Mouse (Mus musculus): Measurements from ENCODE around the gene Olfr1414. TPM values are rescaled to one million over a fixed set of nuclear protein-coding genes. Genes with fewer than 3 reads are reported as not detected.

Gene Olfr1414
- polyA plus RNA-seq (2014; fragmentation: Illumina TruSeq; extraction: RNeasy Lipid Tissue Mini Kit (QIAGEN cat#74804); ENCODE audit: low read depth, low replicate concordance) = not detected

DNA sequence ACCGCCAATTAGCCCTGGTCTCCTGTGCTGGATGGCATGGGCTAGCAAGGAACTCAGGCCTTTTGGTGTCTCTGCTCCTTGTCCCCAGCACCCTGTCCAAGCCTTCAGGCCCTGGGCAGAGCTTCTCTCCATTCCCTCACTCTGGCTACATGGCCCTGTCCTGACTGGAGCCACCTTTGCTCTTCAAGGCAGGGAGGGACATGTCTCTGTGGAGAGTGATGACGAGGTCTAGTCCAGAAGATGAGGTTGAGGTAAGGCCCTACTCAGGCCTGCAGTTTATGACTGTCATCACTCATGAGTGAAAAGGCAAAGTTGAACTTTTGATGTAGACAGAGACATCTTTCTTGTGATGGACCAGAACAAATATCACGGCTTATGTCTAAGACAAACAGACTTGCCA is at the start of gene Olfr1414:
Olfr1414 (minus strand) TSS at position 101 of the 400 bp plus-strand sequence.

DNA sequence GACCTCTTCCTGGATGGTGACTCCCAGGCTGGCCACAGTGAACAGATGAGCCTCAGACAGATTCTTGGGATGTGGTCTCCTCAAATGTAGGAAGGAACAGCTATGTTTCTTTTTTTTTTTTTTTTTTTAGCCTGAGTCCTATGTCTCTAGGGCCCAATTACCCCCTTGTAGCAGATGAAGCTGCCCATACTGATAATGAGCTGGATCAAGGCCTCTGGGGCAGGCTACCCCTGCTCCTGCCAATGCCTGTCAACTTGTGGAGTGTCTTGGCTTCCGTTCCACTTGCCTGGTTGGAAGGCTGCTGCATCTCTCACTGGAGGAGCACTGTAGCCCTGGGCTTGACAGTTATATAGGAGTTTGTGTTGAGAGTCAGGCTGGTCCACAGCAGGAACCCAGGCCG is 22.5 kb downstream of the Olfr1414 start, which contains the start of gene Olfr1415:
Olfr1415 (minus strand) TSS at position 101 of the 400 bp plus-strand sequence.

DNA sequence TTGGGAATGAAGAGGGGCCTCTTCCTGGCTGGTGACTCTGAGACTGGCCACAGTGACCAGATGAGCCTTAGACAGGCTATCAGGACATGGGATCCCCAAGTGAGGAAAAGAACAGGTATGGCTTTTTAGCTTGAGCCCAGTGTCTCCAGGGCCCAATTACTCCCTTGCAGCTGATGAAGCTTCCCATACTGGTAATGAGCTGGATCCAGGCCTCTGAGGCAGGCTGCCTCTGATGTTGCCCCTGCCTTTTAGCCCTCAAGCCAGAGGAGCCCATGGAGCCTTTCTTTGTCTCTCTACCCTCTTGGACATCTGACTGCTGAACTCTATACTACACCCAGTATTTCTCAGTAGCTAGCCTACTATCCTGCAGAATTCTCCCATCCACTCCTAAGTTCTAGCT is 33.4 kb downstream of the Olfr1414 start, which contains the start of gene Olfr1416:
Olfr1416 (minus strand) TSS at position 101 of the 400 bp plus-strand sequence.

DNA sequence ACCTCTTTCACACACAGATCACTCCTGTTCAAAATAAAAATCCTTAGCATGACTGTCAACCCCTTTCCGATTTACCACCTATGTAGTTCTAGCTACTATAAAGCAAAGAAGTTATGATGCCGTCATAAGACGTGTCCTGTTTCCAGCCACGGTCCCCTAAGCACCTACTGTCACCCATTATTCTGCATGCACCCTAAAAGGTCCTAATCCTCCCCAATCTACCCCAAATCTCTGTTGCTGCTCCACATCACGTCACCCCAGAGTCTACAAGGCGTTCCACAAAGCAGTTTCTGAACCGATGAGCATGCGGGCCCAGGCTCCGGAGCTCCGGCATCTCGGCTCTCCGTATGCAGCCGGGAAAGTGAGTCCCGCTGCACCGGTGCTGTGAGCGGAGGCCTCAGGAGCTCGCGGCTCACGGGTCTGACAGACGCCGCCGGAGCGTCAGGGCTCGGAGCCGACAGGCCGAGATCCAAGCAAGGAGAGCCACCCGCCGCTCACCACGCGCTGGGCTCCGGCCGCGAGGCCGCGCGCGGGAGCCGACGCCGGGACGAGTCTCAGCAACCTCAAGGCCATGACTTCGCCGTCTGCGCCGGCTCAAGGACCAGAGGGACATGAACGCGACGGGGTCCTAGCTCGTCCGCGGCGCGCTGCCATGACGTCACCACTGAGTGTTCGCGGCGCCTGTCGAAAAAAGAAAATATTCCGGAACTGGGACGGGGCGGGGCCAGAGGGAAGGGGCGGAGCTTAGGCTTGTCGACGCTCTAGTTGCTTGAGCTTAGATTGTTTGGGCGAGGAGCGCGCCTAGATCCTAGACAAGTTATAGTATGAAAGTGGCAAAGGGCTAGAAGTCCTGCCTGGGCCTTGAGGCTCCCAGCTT is 45.1 kb downstream of the Olfr1414 start, which contains the start of gene Ndufa10:
Ndufa10 (minus strand) TSS at position 696 of the 877 bp plus-strand sequence.

Other genes with a start within 250 kb of the Olfr1414 start
- gene Ndufa10, start 44.8 kb downstream of the Olfr1414 start, polyA plus RNA-seq (2014; fragmentation: Illumina TruSeq; extraction: RNeasy Lipid Tissue Mini Kit (QIAGEN cat#74804); ENCODE audit: low read depth, low replicate concordance) = 128 TPM
- gene Olfr1416, start 33.5 kb downstream of the Olfr1414 start, polyA plus RNA-seq (2014; fragmentation: Illumina TruSeq; extraction: RNeasy Lipid Tissue Mini Kit (QIAGEN cat#74804); ENCODE audit: low read depth, low replicate concordance) = not detected
- not detected for gene Olfr1415, start 22.6 kb downstream of the Olfr1414 start, polyA plus RNA-seq (2014; fragmentation: Illumina TruSeq; extraction: RNeasy Lipid Tissue Mini Kit (QIAGEN cat#74804); ENCODE audit: low read depth, low replicate concordance)
- gene Olfr1413, start 52.7 kb upstream of the Olfr1414 start, polyA plus RNA-seq (2014; fragmentation: Illumina TruSeq; extraction: RNeasy Lipid Tissue Mini Kit (QIAGEN cat#74804); ENCODE audit: low read depth, low replicate concordance) = not detected
- not detected for gene Olfr1412, start 67.1 kb upstream of the Olfr1414 start, polyA plus RNA-seq (2014; fragmentation: Illumina TruSeq; extraction: RNeasy Lipid Tissue Mini Kit (QIAGEN cat#74804); ENCODE audit: low read depth, low replicate concordance)
- not detected for gene Olfr1411, start 75.8 kb upstream of the Olfr1414 start, polyA plus RNA-seq (2014; fragmentation: Illumina TruSeq; extraction: RNeasy Lipid Tissue Mini Kit (QIAGEN cat#74804); ENCODE audit: low read depth, low replicate concordance)
- not detected for gene Olfr1410, start 87.1 kb upstream of the Olfr1414 start, polyA plus RNA-seq (2014; fragmentation: Illumina TruSeq; extraction: RNeasy Lipid Tissue Mini Kit (QIAGEN cat#74804); ENCODE audit: low read depth, low replicate concordance)
- not detected for gene Olfr12, start 99.1 kb upstream of the Olfr1414 start, polyA plus RNA-seq (2014; fragmentation: Illumina TruSeq; extraction: RNeasy Lipid Tissue Mini Kit (QIAGEN cat#74804); ENCODE audit: low read depth, low replicate concordance)
- 68.7 TPM for gene Cops9, start 123.3 kb upstream of the Olfr1414 start, polyA plus RNA-seq (2014; fragmentation: Illumina TruSeq; extraction: RNeasy Lipid Tissue Mini Kit (QIAGEN cat#74804); ENCODE audit: low read depth, low replicate concordance)
- gene Otos, start 130.2 kb upstream of the Olfr1414 start, polyA plus RNA-seq (2014; fragmentation: Illumina TruSeq; extraction: RNeasy Lipid Tissue Mini Kit (QIAGEN cat#74804); ENCODE audit: low read depth, low replicate concordance) = not detected

Measured in sigmoid colon, adult 10 weeks (tissue).